Mouse (Mus musculus): ENCODE measurements around the gene Zbtb46.

DNA sequence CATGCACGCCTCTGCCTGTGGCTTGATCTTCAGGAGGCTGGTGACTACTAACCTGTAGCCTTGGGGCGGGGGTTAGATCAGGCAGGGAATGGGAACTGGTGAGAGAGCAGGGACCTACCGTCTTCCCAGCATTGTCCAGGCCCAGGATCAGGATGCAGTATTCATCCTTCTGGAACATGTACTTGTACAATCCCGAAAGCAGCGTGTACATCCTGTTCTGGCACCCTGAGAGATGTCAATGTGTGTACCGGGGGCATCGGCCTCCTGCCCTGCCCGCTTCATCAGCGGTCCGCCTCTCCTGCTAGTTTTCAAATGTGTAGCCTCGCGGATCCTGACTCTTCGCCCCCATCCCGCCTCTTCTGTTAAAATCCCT lies 94.8 kb downstream of the Zbtb46 start:
- TF ChIP-seq CTCF (conservative IDR thresholded peaks at IDR 0.05; ENCODE audit: low read length): no peak
- no peak for TF ChIP-seq POU5F1 (IDR thresholded peaks at IDR 0.05; ENCODE audit: borderline replicate concordance, low read length)

Measured in E14TG2a.4 (cell line).